Mouse (Mus musculus): ENCODE data around the gene 4931406C07Rik.
A peak's percentile ranks its signal among the peaks of the same experiment; 100 is the strongest.
"Not testable (repeated sequence)": the region's sequence is repeated elsewhere in the genome, so short reads cannot be mapped to it uniquely, and the experiment has no call there.

The 4931406C07Rik gene

DNA sequence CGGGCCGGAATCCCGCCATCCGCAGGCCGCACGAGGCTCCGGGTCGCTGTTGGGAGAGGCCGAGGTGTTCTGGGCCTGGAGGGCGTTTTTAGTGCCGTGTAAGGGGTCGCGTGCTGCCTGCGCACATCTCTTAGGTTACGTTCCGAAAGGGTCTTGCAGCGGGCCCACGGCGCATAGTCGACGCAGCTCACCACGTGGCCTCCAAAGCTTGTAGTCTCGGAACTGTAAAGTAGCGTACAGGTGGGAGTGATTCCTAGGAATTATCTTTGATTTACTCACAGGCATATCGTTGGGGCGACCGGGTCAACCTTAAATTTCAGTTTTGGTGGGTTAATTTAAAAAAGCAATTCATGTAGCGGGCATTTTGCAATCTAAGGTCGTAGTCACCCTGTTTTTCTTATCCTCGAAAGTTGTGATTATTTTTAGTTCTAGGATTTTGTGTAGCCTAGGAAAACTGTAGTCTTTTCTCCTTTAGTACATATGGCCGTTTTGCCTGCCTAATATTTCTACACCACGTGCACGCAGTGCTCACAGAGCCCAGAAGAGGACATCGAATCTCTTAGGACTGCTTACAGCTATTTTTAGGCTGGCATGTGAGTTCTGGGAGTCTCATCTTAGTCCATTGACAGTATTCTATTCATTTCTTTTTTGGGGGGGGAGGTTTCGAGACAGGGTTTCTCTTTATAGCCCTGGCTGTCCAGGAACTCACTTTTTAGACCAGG lies at the start of gene 4931406C07Rik:
4931406C07Rik (minus strand) TSS at position 51 of the 722 bp plus-strand sequence.
- no peak for DNase-seq (ENCODE audit: low spot score in 2 of 2)

DNA sequence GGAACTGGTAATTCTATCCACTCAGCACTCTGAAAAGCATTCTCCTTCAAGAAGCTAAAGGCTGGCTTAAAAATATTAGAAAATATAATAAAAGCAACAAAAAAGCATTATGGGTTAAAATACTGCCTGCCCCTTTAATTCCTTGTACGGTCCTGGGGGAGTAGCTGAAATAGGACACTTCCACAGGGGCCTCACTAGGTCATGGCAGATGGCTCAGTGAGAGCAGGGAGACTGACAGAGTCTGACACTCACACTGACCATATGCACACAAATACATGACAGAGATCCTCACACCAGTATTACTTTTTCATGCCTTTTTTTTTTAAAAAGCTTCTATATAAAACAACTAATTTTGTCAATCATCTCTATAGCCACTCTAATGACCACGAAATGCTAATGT lies 43.7 kb upstream of the 4931406C07Rik start:
- DNase-seq (ENCODE audit: low spot score in 2 of 2): no peak

DNA sequence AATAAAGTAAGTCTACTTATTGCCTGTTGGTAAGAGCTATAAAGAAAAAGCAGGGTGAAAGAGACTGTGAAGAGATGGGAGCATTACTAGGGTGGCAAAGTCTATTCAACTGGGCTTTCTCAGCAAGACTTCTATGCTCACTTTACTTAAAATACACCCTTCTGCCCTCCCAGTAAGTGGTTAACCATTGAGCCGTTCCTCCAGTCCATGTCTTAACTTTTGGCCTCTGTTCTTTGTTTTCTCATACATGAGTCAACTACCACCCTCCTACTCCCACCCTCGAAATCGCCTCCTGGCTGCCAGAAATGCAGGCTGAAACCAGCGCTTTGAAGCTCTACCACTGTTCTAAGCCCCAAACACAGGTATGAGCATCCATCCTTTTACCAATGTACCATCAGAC lies 31.5 kb upstream of the 4931406C07Rik start:
- DNase-seq (ENCODE audit: low spot score in 2 of 2): no peak

DNA sequence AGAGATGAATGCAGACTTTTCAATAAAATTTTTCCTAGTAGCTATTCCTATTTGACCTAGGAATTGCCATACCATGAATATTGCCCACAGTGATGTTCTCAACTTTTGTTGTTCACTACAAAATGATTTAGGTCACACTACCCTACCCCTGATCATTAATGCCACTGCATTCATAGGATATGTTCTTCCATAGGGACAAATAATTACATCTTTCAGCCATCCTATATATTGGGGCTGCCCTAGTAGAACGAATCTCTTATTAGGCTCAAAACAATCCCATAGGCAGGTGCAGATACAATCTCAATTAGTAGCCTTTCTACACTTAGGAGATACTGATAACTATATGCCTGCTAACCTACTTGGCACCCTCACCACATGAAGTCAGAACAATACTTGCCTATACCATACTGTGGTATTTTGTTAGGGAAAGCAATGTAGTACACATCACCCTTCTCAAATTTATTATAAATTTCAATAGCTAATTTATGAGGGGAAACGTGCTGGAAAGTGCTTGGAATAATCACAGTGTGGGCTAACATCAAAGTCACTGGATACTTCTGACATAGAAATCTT lies 12.0 kb upstream of the 4931406C07Rik start:
- DNase-seq (ENCODE audit: low spot score in 2 of 2): no peak

DNA sequence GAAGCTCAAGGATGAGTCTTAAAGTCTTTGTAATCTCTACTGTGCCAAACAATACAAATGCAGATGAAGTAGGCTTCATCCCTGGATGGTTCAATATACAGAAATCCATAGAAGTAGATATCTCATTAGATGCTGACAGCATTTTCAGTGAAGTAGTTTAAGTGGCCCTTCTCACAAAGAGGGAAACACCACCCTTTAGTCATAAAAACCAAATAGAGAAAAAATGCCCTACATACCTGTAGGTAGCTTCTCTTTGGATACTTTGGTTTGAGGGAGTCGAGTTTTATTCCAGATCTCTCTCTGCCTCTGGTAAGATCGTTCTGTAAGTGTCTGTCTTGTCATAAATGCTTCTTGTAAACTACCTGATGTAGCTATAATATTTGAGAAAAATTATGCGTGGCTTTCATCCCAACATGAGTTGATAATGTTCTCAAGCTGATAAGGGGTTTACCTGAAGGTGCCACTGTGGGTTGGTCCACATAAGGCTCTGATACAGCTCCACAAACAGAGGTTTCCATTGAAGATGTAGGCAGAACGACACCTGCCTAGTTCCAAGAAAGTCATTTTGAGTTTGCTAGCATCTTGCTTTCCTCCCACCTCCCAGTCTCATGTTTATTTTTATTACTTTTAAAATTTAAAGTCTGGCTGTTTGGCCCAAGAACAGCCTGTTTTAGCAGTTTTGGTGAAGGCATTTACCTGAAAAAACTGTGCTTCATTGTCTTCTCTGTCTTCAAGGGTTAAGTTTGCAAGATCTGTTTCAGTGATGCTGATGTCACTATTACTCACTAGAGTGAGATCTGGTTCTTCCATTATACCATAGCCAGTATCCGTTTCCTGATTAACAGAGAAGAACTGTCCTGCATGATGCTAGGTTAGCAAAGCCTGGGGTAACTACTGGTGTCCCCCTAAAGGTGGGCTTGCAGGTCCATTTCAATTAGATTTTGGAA lies 11.2 kb upstream of the 4931406C07Rik start:
- DNase-seq (ENCODE audit: low spot score in 2 of 2): no peak

DNA sequence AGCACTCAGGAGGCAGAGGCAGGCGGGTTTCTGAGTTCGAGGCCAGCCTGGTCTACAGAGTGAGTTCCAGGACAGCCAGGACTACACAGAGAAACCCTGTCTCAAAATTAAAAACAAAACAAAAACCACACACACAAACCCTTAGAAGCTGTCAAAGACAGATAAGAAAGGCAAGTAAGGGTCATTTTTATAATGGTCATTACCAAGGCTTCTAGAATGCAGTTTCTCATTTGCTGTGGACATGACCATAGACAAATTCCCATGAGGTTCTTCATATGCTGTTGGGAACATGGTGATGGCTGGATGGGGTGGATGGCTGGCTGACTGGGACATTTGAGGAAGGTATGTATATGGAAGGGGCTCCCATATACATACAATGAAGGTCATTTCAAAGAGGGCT lies 10.0 kb upstream of the 4931406C07Rik start:
- not testable (repeated sequence) for DNase-seq (ENCODE audit: low spot score in 2 of 2)

- no peak for DNase-seq (ENCODE audit: low spot score in 2 of 2)
Measured at GRCm38 (mm10) chr9:15314619-15315018, 8.4 kb upstream of the 4931406C07Rik start.

GRCm38 (mm10) chr9:15313633-15314032 lies 7.4 kb upstream of the 4931406C07Rik start:
- DNase-seq (ENCODE audit: low spot score in 2 of 2): no peak

- no peak for DNase-seq (ENCODE audit: low spot score in 2 of 2)
Measured at GRCm38 (mm10) chr9:15312054-15312735, 5.9 kb upstream of the 4931406C07Rik start.

GRCm38 (mm10) chr9:15310179-15310578 lies 3.9 kb upstream of the 4931406C07Rik start:
- no peak for DNase-seq (ENCODE audit: low spot score in 2 of 2)

GRCm38 (mm10) chr9:15309425-15309824 lies 3.2 kb upstream of the 4931406C07Rik start:
- DNase-seq (ENCODE audit: low spot score in 2 of 2): no peak

- DNase-seq (ENCODE audit: low spot score in 2 of 2): no peak
Measured at GRCm38 (mm10) chr9:15308254-15308653, 2.0 kb upstream of the 4931406C07Rik start.

GRCm38 (mm10) chr9:15307257-15307656 lies 1.0 kb upstream of the 4931406C07Rik start:
- no peak for DNase-seq (ENCODE audit: low spot score in 2 of 2)

DNA sequence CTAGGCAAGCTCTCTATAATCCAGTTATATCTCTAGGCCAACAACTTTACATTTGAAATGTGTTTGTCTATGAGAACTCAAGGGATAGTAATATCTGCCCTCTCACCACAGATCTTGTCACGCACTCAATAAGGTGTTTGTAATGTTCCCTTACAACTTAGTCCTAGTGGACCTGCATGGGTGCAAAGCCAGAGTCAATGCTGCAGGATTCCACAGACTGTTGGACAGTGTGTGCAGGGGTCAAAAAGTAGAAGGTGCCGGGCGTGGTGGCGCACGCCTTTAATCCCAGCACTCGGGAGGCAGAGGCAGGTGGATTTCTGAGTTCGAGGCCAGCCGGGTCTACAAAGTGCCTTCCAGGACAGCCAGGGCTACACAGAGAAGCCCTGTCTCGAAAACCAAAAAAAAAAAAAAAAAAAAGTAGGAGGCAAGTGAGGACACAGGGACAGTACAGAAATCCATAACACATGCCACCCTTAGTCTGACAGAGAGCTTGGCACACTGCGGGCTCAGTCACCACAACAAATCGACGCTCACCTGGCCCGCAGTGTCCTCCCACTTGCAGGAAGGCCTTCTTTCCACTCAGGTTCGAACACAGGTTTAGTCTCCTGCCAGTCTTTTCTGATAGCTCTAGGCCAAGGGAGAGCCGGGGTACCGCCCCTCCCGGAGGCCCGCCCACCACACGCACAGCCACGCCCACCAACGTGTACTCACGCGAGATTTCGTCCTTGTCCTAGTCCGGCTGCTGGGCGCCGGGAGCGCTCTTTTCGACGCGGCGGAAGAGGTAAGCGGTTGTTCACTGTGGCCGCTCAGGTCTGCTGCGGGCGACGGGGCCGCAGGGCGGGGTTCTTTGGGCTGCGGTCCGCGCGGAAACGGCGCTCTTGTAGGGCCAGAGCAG lies 498 bp downstream of the 4931406C07Rik start, which contains the start of gene Taf1d:
Taf1d (plus strand) TSS at position 712 of the 895 bp plus-strand sequence.
- DNase-seq (ENCODE audit: low spot score in 2 of 2): peak; percentile 96 to 97

- DNase-seq (ENCODE audit: low spot score in 2 of 2): no peak
Measured at GRCm38 (mm10) chr9:15302881-15303280, 3.4 kb downstream of the 4931406C07Rik start.

- DNase-seq (ENCODE audit: low spot score in 2 of 2): not testable (repeated sequence)
Measured at GRCm38 (mm10) chr9:15302006-15302405, 4.2 kb downstream of the 4931406C07Rik start.

- no peak for DNase-seq (ENCODE audit: low spot score in 2 of 2)
Measured at GRCm38 (mm10) chr9:15301399-15301798, 4.8 kb downstream of the 4931406C07Rik start.

DNA sequence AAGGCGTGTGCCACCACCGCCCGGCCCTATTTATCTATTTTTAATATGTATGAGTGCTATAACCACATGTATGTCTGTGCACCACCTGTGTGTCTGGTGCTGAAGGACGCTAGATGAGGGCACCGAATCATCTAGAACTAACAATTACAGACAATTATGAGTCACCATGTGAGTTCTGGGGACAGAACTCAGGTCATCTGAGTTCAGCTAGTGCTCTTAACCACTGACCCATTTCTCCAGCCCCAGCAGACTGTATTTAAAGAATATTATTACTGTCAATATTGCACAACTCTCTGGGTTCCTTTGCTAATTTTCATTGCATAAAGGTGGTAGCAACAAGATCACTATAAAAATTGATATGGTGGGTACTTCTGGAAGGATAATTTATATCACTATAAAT lies 6.2 kb downstream of the 4931406C07Rik start:
- DNase-seq (ENCODE audit: low spot score in 2 of 2): no peak

DNA sequence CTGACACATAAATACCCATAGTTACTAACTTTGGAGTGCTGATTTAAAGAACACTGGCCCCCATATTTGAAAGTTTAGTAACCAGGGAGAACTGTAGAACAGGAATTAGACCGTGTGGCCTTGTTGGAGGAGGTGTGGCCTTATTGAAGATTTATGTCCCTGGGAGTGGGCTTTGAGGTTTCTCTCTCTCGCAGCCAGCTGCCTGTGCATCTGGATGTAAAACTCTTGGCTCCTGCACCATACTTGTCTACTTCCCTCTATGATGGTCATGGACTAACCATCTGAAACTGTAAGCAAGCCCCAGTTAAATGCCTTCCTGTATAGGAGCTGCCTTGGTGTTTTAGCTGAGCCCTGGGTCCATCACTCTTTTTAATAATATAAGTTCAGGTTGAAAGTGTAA lies 7.8 kb downstream of the 4931406C07Rik start:
- DNase-seq (ENCODE audit: low spot score in 2 of 2): no peak

- DNase-seq (ENCODE audit: low spot score in 2 of 2): no peak
Measured at GRCm38 (mm10) chr9:15297112-15297511, 9.1 kb downstream of the 4931406C07Rik start.

DNA sequence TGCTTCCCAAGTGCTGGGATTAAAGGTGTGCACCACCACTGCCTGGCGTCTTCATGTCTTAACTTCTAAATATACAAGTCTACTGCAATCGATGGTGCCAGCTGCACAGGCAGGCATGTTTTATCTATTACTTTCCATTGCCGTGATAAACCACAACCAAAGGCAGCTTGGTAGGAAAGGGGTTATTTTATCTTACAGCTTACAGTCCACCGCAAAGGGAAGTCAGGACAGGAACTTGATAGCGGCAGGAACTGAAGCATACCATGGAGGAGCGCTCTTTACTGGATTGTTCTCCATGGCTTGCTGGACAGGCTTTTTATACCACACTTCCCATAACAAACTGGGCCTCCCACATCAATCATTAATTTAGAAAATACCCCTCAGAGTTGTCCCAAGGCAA lies 17.0 kb downstream of the 4931406C07Rik start:
- DNase-seq (ENCODE audit: low spot score in 2 of 2): no peak

Measured in right cerebral cortex, adult 2 months (tissue).